Mouse (Mus musculus) right cerebral cortex, postnatal 25 days (tissue): ENCODE data around the gene Trpv2.

Experiments used
- DNase-seq: peaks from one replicate; pipeline ENCODE4 v3.0.0; 2022

Trpv2 gene

DNA sequence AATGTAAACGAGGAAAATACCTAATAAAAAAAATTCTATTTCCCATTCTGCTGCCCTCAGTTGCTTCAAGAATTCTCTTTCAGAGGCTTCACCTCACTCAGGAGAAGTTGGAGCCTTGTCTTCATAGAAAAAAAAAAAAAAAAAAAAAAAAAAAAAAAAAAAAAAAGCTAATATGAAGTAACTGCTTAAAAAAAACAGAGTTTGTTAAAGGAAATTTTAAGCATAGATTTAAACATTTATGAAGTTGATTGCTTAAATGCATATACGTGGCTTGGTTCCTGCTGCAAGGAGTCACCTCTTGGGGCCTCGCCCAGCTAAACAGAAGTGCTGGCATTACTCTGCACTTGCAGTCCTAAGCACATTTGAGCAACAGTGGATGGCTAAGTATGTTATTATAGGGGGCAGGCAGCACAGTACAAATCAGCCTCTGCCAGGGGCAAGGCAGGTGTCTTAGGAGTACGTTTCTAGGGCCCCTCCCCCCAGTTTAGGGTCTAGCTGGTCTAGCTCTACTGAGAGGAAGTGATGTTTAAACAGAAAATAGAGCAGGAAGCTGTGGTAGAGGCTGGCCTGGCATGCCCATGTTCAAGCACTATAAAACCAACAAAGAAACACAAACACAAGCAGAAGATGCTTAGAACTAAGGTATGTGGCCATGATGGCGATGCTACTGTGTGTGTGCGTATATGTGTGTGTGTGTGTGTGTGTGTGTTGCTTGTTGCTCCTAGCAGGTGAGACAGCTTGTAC lies at the start of gene Trpv2:
Trpv2 (plus strand) TSS at position 528 of the 744 bp plus-strand sequence.
- no peak for DNase-seq

DNA sequence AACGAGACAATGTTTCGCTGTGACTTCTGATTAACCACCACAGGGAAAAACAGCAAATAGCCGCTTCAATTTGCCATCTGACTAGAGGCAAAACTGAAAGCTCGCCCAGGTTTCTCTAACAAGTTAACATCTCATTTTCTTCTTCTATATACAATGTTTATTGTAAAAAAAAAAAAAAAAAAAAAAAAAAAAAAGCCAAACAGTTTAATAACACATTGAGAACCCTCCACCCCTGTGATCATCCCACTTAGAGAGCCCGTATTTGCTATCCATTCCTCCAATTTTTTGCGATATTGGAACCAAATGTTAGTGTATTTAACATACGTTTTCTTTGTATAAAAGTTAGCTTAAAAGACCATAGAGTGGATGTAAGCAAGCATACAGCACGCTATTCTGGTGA lies 37.2 kb upstream of the Trpv2 start:
- DNase-seq: no peak

DNA sequence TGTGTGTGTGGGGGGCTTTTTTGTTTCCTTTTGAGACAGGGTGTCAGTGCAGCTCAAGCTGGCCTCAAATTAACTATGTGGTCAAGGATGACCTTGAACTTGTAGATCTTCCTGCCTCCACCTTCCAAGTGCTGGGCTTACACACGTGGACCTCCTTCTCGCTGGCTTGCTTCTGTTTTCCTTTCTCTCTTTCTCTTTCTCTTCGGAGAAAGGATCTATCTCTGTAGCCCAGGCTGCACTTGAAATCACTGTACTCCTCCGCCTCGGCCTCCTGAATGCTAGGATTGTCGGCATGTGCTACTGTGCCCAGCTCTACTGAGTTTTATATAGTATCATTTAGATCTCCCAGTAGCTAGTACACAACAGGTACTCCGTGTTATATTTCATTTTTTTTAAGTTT lies 36.7 kb upstream of the Trpv2 start:
- DNase-seq: no peak

DNA sequence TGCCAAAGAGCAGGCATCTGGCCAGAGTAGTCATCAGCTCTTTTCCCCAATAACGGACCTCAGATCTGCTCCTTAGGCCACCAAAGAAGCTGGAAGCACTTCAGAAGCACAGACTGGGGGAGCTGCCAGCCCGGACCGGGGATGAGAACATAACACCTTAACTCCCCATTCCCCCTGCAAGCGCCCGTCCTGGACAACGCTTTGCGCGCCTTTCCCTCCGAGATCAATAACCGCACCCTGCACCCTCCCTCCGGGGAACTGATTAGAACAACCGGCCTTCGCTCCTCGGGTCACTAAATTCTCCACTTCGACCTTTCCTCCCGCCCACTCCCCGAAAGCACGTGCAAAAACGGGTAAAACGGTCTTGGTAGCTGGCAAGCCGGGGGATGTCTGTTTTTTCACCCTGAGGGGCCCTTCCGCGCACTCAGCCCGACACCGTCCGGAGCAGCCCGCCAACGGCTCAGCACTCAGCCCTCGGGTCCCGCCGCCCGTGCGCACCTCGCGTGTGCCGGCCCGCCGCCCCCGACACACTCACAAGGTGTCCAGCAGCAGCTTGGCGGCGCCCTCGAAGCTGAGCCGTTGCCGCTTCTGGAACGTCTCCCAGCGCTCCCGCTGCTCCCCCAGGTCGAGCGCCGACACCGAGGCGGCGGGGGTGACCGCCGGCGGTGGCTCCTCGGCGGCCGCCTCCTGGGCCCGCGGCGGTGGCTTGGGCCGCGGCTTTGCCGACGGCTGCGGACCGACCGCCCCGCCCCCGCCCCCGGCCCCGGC lies 35.8 kb upstream of the Trpv2 start:
- peak; percentile 61 for DNase-seq

DNA sequence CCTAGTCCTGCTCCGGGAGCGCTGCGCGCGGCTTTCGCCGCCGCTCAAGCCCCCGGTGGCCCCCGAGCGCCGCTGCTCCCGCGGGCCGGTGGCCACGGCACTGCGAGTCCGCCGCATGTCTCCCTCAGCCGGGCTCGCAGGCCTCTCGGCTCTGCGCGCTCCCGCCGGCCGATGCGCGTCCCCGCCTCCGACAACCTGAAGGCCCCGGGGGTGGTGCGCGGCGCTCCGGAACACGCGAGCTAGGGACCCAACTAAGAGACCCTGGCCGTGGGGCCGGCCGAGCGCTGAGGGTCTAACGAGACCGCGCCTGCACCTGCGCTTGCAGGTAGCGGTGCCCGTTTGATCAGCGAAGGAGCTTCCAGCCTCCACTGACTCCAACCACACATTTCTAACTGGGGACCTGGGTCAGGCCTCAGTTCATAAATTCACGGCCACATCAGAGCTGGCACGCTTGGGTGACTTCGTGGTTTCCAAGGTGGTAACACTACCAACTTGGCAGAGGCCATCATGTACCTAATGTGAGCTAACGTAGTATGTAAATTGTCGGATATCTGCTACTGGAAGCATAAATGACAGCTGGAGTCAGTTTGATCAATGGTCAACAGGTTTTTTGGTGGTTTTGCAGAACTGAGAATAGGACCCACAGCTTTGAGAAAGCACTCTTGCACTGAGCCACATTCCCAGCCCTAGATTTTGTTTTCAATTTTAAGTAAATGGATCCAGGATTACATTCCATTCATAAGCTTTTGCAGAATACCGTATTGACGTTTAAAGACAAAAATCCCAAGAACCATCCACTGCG lies 35.0 kb upstream of the Trpv2 start, which contains the start of gene Cenpv:
Cenpv (minus strand) TSS at position 173 of the 802 bp plus-strand sequence.
- peak; percentile 79 for DNase-seq

DNA sequence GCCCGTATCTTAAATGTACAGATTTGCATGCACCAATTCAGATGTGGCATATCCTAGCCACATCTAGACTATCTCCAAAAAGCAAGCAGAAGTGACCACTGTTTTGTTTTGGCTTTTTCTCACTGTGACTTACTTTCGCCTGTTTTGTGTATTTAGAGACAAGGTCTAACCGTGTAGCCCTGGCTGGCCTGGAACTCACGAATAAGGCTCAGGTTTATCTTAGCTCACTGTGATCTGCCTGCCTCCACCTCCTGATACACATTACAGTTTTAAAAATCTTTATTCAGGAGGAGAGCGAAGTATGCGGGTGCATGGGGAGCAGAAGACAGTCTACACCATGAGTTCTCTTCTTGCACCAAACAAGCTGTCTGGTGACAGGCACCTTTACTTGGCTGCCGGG lies 34.1 kb upstream of the Trpv2 start:
- DNase-seq: no peak

DNA sequence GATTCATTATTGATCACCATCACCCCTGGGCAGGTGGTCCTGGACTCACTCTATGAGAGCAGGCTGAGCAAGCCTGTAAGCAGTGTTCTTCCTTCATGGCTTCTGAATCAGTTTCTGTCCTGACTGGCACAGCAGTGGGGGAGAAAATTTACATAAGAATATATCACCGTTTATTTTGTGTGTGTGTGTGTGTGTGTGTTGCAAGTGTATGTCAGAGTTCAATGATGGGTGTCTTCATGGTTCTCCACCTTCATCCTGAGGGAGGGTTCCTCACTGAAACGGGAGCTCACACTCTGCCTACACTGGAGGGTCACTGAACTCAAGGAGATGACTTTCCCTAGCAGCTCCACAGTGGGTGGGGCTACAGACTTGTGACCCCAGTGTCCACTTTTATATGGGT lies 33.3 kb upstream of the Trpv2 start:
- no peak for DNase-seq

DNA sequence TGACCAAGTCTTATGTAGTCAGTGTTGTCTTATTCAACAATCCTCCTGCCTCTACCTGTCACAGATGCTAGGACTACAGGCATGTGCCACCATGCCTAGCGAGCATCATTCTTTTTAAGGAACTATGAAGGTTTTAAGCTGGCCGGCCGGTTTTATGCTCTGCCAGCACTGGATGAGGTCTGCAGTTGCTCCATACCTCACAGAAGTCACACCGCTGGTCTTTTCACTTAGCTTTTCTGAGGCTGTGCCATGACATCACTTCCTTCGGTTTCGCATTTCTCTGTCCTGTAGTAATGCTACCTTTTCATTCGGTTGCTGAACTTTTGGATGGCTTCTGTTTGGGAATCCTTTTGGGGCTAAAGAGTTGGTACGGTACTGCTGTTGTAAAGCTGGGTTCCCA lies 32.7 kb upstream of the Trpv2 start:
- DNase-seq: no peak

DNA sequence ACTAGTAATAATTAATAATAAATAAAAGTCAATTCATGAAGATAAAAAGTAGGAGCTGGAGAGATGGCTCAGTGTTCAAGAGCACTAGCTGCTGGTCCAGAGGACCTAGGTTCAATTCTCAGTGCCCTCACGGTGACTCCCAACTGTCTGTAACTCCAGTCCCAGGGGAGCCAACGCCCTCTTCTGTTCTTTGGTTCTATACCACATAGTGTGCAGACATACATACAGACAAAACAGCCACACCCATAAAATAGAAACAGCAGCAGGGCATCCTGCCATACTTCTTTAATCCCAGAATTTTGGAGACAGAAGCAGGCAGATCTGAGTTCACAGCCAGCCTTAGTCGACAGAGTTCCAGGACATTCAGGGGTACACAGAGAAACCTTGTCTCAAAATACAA lies 30.3 kb upstream of the Trpv2 start:
- no peak for DNase-seq

DNA sequence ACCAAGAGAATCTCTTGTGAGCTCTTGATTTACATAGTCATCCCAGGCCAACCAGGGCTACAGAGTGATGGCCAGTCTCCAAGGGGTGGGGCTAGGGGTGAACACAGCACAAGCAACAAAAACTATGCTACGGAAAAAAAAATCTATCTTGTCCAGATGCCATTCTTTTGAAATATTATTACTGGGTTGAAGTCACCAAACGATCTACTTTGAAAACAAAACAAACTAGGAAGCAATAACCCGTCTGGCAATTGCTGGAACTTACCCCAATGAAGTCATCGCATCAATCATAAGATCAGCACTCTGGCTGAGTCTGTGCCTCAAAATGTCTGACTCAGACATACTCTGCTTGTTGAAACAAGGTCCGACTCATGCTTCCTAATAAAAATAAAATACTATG lies 24.5 kb upstream of the Trpv2 start:
- DNase-seq: no peak

DNA sequence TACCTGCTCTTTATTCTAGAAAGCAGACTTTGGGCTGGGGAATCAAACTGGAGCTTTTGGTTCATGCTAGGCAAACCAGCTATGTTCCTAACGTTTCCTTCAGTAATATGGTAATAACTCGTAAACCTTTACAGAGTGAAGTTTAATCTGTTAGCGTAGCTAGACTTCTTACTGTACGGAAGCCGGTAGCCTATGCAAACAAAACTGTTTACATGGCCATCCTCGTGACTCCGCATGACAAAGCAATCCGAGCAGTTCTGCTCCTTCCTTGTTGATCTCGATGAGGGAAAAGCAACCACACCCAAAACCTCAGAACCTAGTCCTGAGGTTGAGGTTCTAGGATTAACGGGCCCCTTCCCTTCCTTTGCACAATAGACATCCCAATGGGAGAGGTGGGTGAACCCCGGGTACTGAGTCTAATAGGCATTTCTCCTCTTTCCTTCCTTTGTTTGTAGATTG lies 24.0 kb upstream of the Trpv2 start:
- peak; percentile 44 for DNase-seq

DNA sequence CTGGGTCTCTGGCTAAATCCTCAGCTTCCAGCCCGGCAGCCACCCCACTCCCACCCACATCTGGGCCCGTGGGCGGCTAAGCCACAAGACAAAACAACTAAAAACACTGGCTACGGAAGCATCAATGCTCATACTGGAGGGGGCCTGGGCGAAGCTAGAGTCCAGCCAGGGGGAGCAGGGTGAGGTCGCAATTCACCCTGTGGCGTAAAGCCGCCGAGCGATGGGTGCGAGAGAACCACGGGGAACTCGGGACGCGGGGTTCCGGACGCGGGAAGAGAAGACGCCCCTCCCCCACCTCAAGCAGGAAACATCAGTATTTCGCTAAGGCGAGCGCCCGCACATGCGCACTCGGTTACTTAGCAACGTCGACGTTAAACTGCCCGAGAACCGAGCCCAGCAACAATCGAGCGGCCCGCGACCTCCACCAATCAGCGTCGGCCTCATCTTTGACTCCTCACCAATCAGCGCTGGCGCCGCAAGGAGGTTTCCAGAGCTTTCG lies 23.5 kb upstream of the Trpv2 start, which contains the start of gene Ubb:
Ubb (plus strand) TSS at position 445 of the 499 bp plus-strand sequence.
- peak; percentile 97 for DNase-seq

DNA sequence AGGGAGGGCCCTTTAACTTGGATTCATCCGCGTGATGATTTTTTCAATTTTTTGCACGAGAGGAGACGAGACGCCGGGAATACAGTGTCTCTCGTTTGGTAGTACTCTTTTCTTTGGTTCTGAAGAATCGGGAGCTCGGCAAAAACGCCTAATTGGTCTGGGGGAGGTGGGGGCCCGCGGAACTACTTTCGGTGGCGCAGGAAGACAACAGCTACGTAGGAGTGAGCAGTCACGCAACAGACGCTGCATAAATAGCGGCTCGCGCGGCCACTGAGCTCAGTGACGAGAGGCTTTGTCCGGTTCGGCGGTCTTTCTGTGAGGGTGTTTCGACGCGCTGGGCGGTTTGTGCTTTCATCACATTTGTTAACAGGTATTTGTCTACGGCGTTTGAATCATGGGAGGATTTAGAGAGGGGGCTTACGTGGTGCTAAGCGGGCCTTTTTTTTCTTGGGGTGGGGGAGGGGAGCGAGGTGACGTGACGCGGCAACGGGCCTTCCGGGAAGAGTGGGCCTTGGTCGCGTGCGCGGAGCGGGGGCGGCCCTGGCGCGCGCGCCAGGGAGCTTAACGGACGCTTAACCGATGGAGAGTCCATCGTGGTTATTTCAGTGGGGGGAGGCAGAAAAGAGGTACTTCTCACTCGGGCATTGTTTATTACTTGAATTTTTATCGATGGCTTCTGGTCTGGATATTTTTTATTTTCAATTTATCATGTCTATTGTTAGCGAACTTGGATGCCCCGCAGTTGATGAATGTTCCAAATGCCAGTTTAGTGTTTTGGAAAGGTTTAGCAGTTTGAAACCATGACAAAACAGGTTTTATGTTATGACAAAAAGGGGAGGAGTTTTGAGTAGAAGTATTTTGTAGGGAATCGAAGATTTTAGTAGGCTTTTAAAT lies 22.8 kb upstream of the Trpv2 start:
- peak; percentile 84 for DNase-seq

DNA sequence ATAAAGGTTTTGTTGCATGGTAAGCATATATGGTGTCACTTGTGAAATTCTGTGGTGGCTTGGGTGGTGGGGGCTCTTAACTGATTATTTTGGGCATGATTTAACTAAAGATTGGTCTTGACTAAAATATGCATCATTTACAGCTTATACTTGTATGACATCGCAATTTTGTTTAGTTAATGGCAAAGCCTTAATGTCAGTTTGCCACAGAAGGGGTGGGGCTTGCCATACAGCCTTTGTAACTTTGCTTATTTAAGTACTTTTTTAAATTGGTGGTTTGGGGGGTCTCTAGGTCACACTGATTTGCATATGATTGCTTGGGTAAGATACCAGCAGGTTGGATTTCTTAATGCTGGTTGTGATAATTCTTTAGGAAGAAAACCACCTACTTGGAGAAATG lies 21.1 kb upstream of the Trpv2 start:
- no peak for DNase-seq

DNA sequence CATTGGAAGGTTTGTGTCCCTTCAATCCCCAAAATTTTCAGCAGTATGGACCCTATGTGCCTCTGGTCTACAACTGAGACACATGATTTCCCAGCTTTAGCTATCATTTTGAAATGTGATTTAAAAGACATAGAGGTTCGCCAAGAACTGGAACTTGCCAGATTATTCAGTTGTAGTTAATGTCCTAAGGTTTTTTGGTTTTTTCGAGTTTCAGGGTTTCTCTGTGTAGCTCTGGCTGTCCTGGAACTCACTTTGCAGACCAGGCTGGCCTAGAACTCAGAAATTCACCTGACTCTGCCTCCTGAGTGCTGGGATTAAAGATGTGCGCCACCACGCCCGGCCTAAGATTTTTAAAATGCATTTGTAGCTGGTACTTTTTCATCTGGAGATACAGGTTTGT lies 20.7 kb upstream of the Trpv2 start:
- no peak for DNase-seq

DNA sequence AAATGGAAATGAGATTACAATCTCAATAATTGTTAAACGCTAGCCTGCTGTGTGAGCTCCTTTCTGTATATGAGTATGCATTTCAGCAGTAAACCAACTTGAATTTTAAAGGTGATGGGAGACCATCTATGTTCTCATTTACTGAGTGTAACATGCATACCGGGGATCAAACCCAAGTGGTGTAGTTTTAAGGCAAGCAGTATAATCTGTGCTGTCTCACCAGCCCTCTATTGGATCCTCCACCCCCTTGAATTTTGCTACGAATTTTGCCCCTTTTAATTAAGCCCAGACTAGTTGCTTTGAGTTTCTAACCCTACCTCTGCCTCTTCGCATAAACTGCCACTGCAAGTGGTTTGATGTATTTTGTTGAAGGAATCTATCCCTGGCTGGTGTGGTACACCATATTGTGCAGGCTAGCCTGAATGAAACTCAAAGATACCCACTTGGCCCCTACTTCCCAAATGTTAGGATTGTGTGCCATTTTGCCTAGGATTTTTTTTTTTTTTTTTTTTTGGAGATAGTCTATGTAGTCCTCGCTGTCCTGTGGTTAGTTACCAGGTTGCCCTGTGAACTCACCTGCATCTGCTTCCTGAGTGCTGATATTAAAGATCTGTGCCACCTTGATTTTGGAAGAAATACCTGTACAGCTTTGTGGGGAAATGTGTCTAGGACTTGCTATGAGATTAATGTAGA lies 20.0 kb upstream of the Trpv2 start:
- DNase-seq: no peak

DNA sequence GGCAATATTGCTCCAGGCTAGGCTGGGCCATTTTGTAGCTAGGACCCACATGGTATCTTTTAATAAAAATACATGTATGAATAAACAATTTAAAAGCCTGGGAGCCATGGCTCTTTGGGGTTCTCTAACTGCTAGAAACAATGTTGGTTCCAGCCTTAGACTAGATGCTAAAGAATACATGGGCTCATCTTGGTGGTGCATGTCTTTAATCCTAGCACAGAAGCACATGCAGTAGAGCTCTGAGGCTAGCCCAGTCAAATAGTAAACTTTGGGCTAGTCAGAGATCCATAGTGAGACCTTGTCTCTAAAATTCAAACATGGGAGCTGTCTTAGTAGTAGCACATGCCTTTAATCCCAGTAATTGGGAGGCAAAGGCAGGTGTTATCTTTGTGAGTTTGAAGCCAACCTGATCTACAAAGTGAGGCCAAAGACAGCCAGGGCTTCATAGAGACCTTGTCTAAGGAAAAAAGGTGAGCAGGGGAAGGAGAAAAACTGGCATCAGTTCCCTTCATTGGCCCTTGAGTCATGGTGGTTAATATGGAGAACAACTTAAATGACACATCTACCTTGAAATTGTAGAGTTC lies 19.3 kb upstream of the Trpv2 start:
- no peak for DNase-seq

DNA sequence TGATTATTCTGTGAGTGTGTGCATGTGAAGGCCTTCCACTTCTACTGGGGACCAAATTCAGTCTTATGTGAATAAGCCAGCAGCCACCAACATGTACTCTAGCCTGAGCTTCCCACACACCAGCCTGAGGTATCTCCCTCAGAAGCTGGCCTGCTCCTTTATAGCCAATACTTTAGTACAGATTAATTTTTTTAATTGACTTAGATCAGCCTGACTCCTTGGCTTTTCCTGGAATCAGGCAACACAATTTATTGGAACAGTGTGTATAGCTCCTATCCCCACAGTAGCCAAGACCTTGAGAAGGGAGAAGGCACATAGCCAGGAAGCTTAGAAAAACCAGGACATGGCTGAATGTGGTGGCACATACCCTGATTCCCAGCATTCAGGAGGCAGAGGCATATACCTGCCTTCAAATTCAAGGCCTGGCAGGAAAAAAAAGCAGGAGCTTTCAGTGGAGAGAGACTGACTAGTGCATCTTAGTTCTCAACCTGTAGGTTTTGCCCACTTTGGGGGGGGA lies 18.3 kb upstream of the Trpv2 start:
- no peak for DNase-seq

DNA sequence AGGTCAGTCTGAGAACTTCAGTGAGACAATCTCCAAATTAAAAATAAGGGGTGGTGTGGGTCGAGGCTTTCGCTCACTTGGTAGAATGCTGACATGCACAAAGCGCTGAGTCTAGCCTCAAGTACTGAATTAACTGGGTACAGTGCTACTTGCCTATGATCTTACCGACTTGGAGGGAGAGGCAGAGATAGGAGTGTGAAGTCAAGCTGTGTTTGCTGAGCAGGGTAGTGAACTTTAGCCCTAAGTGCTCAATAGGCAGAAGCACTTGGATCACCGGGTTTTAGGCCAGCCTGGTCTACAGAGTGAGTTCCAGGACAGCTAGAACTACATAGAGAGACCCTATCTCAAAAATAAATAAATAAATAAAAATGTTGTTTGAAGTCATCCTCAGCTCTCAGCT lies 17.1 kb upstream of the Trpv2 start:
- DNase-seq: no peak

DNA sequence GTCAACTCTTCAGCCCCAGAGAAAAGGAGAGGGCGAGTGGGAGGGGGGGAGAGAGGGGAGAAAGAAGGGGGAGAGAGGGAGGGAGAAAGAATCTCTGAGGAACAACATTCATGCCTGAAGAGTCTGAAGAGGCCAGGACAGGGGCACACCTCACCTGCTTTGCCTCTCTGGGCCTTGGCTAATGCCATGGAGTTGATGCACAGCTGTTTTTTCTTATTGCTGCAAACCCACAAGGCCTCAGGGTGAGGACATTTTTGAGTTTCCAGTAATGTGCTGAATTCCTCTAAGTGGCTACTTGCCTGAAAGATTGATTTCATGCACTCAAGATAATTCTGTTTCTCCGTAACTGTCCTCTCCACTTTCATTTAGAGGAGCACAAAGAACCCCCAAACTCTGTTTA lies 16.1 kb upstream of the Trpv2 start:
- no peak for DNase-seq
